Mouse (Mus musculus) frontal cortex, postnatal 25 days (tissue): ENCODE data around the gene Camkmt.

ENCODE experiments used
- DNase-seq, 2 experiments: peaks; one replicate each; pipeline ENCODE4 v3.0.0; 2022; ENCODE audit warnings: low spot score in 2 of 2

Camkmt gene

DNA sequence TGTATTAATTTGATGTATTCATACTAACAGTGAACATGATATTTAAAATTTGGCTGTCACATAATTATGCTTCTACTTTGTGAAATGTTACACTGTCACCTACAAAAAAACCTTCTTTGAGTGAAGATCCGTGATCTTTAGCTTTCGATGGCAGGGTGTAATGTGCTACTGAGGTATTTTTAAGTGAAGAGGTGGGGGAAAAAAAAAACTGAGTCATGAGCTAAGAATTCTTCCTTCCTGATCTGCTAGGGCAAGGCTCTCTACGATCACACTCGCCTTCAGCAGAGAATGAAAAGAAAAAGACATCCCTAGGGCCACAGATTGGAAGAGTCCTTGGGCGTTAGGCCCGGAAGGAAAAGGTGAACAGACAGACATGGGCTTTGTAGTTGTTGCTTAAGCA is 201.9 kb downstream of the Camkmt start:
- no peak for DNase-seq

DNA sequence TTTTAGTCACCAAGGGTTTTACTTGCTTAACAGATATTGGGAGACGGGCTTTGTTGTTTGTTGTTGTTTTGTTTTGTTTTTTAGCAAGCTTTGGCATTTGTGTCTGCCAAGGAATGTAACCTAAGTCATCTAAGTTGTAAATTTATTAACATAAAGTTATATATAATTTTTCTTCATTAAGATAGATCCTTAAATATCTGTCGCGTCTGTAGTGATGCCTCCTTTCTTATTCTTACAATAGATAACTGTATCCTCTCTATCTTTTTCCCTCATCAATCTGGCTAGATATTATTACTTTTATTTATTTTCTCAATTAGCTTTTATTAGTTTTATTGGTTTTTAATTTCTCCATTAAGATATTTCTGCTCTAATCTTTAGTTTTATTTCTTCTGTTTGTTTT is 213.3 kb downstream of the Camkmt start:
- no peak for DNase-seq

DNA sequence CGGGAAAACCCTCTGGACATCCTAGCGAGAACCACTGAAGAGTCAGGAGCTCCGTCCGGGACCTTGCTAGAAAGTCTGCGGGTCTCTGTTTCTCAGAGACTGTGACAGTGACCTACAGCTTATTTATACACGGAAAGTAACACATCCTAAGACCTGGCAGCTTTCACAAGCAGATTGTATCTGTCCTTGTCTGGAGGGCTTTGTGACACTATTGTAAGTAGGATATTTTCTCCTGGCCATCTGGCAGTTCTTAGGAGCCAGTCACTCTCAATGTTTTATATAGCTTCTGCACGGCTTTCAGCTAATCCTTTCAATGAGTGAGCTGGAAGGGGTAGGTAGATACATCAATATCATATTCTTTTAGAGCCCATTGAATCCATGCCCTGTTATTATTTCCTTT is 218.2 kb downstream of the Camkmt start:
- DNase-seq = no peak

DNA sequence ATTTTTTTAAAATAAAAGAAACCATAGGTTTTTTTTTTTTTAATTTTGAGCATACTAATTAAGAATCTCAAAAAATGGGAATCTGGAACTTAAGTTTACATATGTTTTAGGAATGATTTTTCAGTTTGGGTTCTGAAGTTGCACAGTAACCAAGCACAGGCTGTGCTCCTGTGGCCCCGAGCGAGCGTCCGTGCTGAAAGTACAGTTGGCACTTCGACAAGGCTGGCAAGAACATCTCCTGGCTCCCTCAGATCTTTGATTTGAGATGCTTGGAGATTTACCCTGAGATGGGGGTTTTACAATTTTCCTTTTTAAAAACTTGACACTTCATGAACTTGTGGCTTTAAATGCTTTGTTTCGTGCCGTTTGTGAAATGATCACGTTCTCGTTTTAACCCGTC is 218.7 kb downstream of the Camkmt start:
- no peak for DNase-seq

DNA sequence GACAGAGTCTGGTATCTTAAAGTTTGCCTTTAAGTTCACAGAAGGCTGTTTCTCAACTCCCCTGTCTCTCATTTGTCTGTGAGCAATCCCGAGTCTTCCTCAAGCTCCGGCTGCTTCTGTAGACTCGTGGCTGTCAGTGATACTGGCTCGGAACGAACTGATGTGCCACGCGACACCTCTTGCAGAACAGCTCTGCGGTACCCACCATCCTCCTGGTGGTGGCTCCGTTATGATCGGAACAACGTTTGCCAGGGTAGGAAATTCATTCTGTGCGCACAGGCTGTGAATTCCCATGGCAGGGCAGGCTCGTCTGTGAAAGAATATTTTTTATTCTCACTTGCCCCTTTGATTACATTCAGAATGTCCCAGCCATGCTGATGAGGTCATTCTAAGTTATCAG is 221.0 kb downstream of the Camkmt start:
- peak; percentile 17 for DNase-seq

DNA sequence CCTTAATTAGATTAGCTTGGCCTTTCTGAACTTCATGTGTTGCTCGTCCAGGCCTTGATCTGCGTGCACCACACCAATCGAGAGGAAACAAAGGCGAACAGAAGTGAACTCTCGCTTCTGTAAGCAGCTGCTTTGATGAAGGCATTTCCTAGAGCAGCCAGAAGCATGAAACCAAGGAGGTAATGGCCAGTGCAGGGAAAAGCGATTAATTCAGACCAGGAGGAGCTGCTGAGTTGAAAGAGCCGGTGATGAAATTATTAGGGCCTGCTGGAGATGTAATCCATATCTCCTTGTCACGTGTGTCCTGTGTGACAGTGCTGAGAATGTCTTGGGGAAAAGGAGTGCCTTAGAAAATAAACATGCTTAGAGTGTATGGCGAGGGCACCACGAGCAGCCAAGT is 228.0 kb downstream of the Camkmt start:
- no peak for DNase-seq

DNA sequence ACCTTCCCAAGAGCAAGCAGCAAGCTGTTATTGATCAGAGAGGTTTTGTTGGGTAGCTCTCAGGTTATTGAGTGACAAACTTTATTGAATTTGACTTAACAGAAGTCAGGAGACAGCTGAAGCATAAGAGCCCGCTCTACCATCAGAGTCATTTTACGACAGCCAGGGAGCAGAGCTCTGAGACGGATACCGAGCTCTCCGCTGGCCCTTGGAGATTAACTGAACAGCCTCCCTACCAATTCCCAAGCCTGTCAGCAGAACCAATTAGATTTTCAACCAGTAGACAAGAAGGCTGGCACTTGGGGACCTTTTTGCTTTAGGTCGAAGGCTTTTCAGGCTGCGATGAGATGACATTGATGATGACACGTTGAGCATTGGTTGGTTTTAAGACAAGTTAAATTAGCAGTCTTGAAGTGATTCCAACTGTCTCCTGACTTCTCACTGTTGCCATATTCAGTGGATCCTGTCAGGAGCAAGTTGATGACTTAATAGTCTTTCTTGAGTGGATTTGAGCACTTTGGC is 229.5 kb downstream of the Camkmt start:
- DNase-seq = no peak

DNA sequence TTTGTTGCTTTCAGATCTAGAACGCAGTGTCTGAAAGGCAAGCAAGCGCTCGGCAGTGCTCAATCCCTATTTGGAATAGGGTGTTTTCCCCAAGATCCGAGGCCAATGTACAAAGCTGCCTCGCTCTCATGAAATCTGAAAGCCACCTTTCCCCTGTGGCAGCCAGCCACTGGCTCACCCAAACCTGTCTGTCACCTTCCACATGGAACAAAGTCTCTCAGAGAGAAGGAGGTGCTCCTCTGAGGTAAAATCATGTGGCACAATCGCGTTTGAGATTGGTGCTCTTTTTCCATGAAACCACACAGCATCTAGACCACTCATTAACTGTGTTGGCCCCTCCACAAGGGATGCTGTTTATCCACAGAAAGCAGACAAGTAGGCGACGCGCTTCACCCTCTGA is 238.5 kb downstream of the Camkmt start:
- DNase-seq = no peak

DNA sequence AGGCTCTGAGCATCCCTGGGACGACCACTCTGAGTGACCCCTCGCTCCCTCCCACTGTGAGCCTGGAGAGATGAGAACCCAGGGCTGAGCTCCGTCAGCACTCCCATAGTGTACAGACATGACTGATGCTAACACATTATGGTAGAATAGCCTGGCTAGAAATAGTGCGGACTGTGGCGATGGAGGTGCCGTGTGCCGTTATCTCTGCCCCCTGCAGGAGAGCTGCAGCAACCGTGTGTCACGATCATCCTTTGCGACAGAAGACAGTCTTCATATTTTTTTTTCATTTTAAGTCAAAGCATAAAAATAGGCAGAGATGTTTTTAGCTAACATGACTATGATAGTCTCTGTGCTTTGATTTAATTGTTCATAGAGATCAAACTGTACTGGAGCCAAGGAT is 245.1 kb downstream of the Camkmt start:
- DNase-seq = no peak

DNA sequence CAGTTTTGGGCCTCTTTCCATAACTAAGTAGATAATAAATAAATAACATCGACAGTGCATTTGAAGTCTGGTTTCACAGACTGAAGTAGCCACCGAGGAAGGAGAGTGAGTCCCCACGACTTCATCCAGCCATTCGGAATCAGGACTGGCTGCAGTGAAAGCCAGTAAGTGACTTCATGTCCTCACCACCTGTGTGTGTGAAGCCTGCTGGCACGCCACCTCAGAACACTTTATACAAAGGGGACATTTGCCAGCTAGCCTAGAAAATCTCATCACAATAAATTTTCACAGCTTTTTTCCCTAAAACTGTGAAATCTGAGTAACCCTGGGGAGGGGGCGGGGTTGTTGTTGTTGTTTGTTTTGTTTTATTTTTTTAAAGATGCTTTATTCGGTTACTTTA is 247.3 kb downstream of the Camkmt start:
- DNase-seq = no peak

DNA sequence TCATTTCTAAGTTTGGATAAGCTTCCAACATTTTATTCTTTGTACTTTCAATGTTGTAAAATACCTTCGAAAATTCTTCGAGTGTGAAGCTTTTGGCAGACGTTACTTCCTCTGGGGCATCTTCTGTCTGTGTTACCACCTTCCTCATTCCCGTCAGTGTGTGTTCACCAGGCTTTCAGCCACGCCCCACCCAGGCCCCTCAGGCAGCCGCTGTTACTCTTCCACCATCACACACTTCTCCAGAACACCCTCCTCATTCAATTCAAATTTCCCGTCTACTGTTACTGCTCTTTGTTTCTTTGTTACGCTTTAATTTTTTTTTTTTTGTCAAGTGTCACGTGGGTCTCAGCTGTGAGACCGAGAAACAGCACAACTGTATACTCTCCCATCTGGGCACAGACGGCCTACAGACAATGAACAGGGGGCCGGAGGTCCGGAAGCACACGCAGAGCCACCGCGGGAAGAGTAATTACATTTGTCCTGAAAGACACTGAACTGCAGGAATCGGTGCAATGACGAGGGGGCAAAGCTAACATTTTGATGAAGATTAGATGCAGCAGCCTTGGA is 250.9 kb downstream of the Camkmt start:
- DNase-seq = no peak

DNA sequence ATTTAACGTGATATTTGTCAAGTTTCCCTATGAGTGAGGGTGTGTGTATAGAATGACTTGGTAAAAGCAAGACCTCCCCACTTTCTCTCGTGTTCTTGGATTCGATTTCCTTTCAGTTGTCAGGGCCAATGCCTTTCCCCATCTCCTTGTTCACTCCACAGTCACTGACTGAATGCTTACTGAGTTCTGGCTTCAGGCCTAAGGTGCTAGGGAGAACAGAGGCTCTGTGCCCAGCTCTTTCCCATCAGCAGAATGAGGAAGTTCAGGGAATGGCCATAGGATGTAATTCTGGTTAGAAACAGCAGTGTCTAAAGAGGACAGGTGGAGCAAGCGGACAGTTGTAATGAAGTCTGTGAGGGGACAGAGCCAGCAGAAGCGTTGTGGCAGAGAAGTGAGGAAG is 252.1 kb downstream of the Camkmt start:
- DNase-seq = no peak

DNA sequence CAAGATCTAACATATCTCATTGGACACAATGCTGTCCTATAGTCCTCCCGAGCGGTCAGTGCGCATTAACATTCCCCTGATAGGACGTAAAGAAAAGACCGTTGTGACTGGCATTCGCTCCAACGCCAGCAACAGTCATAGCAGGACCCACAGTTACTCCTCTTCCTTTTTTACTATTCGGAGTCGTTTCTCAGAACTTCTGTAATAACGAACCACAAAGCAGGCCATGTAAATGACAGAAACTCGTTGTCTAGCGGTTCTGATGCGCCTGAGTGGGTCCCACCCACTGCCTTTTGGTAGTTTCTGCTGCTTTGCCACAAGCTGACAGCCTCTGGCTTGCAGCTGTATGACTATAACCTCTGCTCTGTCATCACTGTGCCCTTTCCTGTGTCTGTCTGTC is 253.1 kb downstream of the Camkmt start:
- no peak for DNase-seq

DNA sequence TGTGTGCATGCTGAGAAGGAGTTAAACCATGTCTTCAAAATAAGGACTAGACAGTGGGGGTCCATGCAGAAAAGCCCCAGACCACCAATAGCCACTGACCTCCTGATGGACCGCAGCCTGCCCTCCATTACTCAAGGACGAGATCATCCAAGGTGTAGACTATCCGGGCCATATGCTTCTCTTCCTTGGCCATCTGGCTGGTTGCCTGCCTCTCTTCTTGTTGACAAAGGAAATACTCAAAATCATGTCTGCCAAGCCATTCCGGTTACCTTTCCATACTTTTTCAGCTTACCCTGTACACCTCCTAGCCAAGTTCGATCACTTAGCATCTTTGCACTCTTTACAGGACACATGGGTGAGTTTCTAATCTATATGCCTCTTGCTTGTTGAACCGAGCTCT is 256.3 kb downstream of the Camkmt start:
- no peak for DNase-seq

DNA sequence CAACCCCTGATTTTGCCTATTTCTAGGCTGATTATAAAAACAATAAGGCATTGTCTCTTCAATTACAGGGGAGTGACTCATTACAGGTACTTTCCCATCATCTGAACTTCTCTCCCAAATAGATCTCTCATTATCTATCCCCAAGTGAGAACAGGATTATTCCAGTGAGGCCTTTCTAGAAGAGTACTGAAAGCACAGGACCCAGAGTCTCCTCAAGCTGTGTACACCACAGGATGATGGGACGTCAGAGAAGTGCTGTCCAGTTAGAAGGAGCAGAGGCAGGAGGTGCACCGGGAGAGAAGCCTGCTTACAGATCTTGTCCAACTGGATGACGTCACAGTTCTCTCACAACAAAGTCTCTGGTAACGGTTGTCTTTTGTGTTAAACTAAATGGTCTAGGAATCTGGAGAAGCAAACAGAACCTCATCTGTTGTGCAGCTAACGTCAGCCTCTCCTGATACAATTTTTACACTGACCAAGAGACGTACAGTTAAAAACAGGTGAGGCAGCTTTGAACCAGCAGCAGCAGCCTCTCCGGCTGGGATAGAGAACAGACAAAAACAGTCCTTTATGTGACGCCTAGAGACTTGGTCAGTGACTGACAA is 259.1 kb downstream of the Camkmt start:
- DNase-seq = no peak

DNA sequence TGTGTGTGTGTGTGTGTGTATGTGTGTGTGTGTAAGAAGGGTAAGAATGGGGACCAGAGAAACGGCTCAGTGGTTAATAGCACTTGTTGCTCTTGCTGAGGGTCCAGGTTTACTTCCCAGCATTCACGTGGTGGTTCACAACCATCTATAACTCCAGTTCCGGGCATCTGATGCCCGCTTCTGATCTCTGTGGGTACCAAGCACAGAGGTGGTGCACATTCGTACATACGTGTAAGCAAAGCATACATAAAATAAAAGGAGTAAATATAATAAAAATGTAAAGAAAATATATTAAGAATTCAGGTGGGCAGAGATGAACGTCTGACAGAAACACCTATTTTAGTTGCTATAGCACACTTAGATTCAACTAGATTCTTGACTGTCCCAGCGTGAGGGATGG is 260.9 kb downstream of the Camkmt start:
- no peak for DNase-seq

DNA sequence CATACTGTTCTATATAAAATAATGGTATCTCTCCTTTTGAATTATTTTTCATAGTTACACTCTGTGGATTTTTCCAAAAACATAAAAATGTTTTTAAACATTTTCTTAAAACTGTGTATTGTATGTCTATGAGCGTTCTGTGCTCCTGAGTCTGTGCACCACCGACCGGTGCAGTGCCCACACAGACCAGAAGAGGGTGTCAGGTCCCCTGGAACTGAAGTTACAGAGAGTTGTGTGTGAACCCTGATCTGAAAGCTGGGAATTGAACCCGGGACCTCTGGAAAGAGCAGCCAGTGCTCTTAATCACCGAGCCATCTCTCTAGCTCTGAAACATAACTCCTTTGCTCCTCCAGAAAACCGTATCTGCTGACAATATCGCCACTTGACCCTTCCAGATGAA is 262.4 kb downstream of the Camkmt start:
- no peak for DNase-seq

DNA sequence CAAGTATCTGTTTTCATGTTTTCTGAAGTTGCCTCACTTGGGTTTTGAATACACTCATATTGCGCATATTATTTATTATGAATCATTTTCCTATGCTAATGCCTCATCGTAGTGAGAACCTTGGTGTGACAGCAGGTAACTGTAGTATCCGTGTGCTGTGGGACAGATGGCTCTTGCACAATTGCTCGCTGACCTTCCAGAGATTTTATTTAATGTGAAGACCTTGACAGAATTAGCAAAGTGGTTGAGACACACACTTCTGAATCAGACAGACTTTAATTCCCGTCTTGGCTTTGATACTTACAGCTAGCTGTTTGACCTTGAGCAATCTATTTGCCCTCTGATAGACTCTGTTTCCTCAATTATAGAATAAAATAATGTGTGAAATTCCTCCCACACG is 262.8 kb downstream of the Camkmt start:
- no peak for DNase-seq

DNA sequence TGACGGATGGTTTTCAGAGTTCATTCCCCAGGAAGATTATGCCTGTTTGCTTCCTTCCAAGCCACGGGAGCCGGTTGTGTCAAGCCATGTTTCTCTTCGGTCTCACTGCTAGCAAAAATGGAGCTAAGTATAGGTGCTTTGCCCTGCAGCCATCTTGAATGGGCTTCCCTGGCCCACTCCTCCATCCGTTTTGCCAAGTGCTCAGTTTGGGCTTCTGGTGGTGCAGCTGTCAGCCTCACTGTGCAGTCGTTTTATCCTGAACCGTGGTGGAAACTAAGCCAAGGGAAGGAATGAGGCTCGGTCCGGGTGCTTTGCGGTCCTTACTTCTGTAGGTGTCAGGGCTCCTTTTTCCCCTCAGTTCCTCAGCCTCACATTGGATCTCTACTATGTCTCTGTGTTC is 263.3 kb downstream of the Camkmt start:
- no peak for DNase-seq

DNA sequence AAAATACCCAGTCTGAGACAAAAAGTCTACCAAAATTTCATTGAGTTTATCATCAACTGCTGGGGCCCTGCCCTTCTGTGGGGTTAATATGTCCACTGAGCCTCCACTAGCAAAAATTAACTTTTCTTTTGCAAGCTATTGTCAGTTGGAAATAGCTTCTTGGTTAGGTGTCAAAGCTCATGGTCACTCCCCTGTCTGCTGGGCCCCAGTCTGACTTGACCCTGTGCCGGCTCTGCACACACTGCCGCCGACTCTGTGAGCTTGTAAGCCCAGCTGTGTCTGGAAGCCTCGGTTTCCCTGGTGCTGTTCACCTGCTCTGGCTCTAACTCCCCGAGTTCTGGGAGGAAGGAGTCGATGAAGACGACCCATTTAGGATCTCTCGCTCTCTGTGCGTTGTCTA is 265.0 kb downstream of the Camkmt start:
- DNase-seq = no peak

DNA sequence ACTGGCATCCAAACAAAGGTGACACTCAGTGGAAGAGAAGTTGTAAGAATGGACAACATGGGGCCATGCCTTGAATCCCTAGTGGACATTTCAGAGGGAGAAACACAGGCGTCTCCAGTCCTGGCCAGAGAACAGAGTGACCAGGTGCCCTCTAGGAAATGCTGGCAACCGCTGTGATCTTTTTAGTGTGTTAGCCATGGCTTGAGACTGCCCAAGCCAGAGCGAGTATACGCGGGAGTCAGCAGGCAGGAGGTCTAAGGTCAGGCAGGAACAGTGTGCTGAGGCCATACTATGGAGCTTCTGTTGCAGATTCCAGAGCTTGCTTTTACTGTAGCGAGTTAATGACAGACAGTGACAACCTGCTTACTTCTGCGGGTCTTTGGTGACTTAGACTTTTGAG is 270.7 kb downstream of the Camkmt start:
- DNase-seq = no peak

DNA sequence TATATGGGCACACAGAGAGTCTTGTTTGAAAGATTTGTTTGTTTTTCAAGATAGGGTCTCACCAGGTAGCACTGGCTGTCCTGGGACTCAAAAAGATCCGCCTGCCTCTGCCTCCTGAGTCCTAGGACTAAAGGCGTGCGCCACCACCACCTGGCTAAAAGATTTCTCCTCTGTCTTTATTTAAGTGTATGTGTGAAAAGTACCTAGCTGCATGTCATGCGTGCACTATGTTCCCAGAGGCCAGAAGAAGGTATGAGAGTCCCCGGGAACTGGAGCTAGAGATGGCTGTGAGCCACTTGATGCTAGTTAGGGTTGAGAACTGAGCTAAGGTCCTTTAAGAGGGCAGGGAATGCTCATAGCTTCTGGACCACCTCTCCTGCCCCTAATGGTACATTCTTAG is 277.0 kb downstream of the Camkmt start:
- no peak for DNase-seq

DNA sequence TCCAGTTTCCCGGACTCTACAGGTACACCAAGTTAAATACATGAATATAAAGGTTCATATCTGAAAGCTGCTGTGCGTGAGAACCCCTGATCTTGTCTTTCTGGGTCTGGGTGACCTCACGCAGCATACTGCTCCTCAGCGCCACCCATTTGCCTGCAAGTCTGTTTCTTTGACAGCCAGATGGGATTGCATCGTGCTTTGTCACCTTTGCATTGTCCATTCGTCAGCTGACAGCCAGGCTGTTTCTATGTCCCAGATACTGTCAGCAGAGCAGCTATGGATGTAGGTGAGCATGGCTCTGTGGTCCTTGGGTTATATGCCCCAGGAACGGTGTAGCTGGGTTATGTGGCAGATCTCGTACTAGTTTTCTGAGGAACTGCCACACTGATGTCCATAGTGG is 278.4 kb downstream of the Camkmt start:
- no peak for DNase-seq

DNA sequence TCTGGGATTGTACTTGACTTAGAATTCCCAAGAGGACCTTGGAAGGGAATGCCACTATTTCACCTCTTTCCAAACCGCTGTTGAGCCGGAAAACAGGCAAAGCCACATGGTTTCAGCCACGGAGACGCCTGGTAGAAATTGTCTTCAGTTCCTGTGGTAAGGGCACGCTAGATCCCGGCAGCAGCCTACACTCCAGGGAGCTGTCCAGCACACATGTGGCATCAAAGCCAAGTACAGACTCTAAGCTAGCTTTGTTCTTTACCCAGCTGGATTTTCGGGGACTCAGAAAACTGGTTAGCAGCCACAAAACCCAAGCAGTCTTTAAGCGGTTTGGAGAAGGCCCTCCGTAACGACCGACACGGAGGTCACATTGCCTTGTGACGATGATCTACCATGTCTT is 281.7 kb downstream of the Camkmt start:
- DNase-seq = no peak
